Mouse (Mus musculus) B cell, adult 2 months (primary cell): ENCODE results near the gene Fam227a.
A peak's percentile ranks its signal among the peaks of the same experiment; 100 is the strongest.
"Not testable (repeated sequence)": the region's sequence is repeated elsewhere in the genome, so short reads cannot be mapped to it uniquely, and the experiment has no call there.

Experiments used
- DNase-seq, 2 experiments: peaks; one replicate each; pipeline ENCODE4 v3.0.0; 2022

Gene Fam227a

DNA sequence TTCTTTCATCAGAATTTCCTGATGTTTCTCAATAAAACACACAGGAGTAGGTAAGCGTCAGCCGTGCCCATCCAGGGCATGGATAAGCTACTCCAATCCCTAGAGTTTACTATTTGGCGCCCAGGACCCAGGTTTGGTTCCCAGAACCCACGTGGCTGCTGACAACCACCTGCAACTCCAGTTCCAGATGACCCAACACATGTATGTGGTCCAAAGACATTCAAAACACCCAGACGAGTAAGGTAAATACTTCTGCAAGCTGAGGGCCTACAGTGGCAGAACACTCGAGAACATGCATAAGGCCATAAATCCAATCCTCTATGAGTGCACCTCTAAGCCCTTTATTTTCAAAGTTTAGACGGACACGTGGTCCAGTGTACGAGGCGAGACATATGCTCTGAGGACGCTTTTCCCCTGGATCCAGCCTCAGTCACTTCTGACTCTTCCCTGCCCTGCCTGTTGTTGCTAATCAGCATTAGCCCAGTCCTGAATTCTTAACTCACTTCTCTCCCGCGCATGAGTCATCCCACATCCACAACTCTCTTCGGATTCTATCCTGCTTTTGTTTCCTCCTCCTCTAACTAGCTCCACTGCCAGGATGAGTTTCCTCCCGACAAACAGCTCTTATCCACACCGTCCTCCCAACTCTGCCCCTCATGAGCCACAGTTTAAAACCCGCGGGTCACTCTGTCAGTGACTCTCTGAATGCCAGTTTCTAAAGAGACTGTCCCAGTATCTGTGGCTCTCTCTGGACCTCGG is 25.1 kb upstream of the Fam227a start:
- no peak for DNase-seq

DNA sequence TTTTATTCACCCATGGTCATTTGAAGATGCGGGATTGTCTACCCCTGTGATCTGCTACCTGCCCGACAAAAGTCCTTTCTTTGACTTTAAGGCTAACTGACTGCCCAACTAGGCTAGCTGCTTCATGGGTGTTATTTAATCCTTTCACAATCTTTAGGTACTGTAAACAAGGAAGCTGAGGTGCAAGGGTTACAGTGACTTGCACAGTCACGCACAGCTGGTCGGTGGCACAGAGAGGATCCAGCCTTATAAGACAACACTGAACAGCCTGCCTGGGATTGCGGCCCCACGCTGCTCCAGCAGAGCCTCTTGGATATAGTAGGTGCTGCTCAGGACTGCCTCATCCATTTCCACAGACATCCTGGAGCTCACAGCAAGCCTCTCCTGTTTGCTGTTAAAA is 24.4 kb upstream of the Fam227a start:
- DNase-seq = no peak

DNA sequence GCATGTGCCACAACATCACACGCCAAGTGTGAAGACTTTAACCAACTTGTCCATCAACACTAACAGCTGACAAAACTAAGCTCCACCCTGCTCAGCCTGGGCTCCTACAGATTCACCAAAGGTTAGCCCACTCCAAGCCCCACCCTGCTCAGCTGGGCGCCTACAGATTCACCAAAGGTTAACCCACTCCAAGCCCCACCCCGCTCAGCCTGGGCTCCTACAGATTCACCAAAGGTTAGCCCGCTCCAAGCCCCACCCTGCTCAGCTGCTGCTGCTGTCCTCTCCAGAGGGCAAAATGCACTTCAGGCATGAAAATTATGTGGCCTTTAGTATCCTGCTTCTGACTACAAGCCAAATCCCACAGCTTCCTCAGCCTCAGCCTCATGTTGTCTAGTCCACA is 23.2 kb upstream of the Fam227a start:
- no peak for DNase-seq

DNA sequence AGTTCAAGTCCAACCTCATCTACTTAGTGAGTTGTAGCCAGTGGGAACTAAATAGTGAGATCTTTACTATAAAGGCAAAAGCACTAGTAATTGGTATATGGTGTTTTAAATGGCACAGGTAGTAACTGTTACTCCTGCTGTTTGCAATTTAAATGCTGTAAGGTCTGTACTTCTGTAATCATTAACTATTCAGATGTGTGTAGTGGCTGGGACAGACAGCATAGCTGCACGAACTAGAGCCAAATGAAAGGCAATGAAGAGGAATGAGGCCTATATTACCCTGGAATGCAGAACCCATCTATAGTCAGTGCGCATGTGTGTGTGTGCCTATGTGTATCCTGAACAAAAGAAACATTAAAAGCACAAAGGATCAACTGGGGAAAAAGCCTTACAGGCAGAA is 19.2 kb upstream of the Fam227a start:
- no peak for DNase-seq

DNA sequence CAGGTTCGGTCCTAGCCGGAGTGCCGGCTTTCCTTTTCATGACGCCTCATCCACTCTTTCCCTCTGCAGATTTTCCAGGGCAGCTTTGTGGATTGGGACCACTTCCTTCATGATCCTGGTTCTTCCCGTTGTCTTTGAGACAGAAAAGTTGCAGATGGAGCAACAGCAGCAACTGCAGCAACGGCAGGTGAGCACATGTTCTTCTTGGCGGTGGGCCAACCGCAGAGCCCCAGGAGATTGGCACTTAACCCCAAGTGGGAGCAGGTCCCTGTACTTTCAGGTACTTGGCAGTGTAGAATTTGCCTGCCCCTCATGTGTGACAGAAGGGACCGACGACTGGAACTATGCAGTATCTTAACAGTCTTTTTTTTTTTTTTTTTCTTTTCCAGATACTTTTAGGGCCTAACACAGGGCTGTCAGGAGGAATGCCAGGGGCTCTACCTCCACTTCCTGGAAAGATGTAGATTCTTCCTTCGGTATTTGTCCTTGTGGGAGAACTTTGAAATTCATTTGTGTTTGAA is 13.1 kb upstream of the Fam227a start:
- DNase-seq = not testable (repeated sequence)

DNA sequence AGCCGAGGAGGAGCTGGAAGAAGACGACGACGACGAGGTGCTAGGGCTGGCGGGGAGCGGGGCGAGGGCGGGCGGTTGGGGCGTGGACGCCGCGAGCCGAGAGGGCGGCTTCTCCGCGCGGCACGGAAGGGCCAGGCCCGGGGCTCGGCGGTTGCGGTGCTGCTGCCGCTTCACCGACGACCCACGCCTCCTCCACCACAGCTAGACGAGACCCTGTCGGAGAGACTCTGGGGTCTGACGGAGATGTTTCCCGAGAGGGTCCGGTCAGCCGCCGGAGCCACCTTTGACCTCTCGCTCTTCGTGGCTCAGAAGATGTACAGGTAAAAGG is 12.2 kb upstream of the Fam227a start:
- no peak for DNase-seq

DNA sequence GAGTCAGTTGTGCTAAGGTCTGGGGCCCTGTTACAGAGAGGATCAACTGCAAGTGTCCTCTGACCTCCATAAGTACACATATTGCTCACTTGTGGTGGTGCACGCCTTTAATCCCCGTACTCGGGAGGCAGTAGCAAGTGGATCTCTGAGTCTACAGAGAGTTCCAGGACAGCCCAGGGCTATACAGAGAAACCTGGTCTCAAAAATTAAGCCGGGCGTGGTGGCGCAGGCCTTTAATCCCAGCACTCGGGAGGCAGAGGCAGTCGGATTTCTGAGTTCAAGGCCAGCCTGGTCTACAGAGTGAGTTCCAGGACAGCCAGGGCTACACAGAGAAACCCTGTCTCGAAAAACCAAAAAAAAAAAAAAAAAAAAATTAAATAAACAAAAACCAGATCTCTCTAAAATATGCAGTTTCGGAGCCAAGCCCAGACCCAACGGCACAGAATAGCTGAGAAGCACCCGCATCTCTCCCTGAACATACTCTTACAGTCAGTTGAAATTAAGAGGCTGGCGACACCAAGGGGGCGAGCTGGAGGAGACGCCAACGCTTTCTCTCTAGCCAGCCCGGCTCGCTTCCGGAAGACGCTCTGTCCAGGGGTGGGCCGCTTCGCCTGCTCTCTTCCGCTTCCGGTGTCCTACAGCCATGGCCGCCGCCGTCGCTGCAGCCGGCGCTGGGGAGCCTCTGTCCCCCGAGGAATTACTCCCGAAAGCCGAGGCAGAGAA is 11.7 kb upstream of the Fam227a start, which contains the start of gene Tomm22:
TSS of gene Tomm22 (plus strand) at position 613 of the 723 bp plus-strand sequence.
- peak; percentile 91 to 93 for DNase-seq

DNA sequence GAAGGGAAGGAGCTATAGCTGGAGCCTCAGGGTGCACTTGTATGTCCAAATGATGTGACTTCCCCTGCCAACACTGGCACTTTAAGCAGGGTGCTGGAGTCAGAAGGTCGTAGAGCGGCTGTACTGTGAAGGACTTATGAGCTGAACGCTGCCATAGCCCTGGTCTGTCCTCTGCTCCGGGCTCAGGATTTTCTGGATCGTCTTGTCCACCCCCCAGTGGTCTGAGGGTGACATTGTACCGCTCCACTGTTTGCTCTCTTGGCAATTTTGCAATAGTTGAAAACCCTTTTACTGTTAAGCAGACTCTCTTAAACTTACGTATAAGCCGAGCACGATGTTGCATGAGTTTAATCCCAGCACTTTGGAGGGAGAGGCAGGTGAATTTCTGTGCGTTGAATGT is 10.4 kb upstream of the Fam227a start:
- DNase-seq = no peak

DNA sequence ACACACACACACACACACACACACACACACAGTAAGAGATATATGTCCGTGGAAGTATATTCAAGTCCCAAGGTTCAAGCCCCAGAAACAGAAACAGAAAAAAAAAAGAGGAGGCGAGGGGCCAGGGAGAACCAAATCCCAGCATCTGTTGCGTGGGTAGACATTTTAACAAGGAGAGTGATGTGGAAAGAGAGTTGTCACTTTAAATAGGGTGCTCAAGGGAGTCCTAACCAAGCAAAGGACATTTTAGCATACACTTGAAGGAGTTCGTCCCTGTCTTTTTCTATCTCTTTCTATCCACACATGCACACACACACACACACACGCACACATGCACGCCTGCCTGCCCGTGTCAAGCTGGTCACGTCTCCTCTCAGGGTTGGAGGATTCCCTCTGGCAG is 5.9 kb upstream of the Fam227a start:
- no peak for DNase-seq

DNA sequence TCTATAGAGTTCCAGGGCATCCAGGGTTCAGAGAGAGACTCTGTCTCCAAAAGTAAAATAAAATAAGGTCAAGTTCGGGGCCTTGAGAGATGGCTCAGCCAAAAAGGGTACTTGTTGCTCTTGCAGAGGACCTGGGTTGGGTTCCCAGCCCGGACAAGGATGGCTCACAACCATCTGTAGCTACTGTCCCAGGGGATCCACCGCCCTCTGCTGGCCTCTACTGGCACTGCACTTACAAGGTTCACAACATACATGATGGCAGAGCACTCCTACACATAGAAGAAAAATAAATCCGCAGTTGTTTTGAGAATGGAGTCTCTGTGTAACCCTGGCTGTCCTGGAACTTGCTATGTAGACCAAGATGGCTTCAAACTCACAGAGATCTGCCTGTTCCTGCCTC is 3.1 kb upstream of the Fam227a start:
- DNase-seq = peak; percentile 80 to 83

DNA sequence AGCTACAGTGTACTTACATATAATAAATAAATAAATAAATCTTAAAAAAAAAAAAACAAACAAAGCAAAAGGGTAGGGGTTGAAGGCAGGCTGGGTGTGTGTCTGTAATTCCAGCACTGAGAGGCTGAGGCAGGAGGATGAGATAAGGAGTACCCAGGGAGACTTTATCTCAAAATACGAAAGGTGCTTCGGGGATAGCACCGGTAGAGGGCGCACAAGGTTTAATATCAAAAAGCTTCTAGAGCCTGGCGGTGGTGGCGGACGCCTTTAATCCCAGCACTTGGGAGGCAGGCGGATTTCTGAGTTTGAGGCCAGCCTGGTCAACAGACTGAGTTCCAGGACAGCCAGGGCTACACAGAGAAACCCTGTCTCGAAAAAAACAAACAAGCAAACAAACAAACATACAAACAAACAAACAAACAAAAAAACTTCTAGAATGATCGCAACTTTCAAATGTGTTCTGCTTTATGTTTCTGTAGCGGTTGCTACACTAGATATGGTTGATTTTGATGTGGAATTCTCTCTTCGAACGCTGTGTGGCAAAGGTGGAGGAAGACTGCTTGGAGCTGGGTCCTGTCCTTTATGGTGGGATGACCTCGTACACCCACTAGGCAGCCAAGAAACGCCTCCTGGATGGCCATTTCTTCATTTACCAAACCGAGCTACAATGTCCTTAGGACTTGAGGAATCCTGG is 772 bp downstream of the Fam227a start:
- DNase-seq = peak; percentile 89 to 92

DNA sequence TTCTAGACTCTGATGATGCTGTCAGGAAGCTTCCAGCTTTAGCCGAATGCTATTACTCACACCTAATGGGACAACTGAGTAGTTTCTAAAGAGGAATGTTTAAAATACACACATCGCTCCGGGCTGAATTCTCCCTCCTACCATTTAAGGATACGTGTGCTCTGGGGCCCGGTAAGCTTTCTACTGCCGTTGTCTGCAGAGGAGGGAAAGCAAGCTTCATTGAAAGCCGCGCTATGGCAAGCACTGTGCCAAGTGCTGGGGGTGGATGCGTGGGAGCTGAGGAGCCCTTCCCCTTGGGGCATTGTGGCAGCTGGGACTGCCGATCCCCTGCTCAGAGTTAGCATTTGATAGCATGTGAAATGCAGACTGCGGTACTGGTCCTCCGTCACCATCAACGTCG is 2.3 kb downstream of the Fam227a start:
- no peak for DNase-seq

DNA sequence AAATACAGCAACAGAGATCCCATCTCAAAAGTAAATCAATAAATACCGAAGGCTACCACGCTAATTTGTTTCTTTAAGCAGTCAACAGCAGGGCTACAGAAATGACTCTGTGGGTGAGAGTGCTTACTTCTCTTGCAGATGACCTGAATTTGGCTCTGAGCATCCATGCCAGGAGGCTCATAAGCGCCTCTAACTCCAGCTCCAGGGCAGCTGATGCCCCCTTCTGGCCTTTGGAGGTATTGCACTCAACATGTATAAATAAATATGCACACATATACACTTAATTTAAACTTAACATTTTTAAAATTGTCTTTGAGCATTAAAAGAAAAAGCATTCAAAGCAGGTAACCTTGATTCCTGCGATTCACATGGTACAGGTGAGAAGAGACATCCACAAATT is 7.3 kb downstream of the Fam227a start:
- peak; percentile 56 to 57 for DNase-seq

DNA sequence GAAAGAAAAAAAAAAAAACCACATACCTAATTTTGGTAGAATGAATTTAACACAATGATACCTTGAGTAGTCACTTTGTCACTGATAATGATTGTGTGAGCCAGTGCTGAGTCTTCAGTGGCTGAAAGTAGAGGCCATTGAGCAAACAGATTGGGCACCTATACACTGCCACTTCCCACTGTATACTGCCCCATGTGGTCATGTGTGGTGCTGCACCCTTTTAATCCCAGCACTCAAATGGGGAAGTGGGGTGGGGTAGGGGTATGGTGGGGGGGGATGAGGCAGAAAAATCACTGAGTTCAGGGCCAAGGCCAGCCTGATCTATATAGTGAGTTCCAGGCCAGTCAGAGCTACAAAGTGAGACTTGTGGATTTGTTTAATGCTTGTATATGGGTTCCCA is 8.2 kb downstream of the Fam227a start:
- peak; percentile 82 to 86 for DNase-seq

DNA sequence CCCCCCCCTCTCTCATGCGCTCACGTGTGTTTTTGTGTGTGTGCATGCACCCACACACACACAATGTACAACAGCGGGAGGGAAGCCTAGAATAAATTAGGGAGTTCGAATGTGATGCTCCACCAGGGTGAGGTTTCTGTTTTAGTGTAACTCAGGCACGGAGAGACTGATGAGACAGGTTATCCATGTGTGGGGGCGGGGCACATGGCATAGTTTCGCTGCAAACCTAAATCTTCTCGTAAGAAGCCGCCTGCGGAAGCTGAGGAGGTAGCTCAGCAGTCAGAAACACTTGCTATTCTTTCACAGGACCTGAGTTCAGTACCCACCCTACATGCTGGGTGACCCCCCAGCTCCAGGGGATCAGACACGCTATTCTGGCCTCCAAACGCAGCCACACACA is 10.6 kb downstream of the Fam227a start:
- DNase-seq = no peak

DNA sequence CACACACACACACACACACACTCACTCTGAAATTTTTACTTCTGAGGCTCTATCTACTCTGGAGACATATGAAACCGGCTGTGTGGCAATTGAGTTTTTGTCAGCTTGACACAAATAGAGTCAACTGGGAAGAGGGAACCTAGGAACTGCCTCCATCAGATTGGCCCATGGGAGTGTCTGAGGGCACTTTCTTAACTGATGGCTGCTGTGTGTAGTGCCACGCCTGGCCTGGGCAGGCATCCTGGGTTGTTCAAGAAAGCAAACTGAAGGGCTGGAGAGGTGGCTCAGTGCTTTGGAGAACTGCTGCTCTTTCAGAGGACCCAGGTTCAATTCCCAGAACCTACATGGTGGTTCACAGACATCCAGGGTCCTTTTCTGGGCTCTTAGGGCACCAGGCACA is 13.3 kb downstream of the Fam227a start:
- no peak for DNase-seq

DNA sequence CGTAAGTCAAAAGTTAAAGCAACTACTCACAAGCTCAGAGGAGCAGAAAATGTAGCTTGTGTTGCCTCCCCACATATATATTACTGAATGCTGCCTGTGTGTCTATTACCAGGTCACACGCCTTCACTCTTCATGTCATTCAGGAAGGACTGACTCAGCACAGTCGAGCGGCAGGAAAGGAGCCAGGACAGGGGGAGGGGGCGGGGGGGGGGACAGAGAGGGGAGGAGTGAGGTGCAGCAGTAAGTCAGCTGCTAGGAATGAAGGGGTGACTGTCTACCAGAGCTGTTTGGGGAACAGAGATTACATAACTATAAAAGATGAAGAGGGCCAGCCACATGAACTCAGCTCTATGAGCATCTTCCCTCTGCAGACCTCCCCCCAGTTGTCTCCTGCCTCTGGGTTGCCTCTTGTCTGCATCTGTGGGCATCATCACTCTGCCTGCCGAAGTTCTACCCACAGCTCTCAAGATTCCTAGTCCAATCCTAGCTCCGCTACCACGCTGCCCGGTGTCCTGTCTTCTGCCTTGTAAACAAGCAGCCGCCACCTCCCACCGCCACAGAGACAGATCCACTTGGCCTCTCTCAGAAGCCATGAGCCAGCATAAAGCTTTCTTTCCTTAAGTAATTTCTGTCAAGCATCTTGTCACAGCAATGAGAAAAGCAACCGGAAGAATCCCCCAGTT is 17.5 kb downstream of the Fam227a start:
- DNase-seq = no peak

DNA sequence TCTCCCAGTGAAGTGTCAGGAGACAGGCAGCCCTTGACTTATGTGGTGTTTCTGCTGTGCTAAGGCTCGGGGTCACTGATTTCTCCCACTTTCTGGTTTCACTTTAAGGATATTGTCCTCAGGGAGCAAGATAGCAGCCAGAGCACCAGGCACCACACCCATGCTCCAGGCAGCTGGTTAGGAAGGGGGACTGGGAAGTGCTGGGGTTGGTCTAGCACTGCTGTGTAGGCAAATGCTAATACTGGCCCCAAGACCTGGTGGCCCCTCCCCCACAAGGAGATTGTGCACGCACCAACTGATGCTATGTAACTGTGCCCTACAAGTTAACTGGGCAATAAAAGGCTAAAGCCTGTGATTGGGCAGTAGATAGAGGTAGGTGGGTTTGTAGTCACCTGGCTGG is 28.3 kb downstream of the Fam227a start:
- no peak for DNase-seq

DNA sequence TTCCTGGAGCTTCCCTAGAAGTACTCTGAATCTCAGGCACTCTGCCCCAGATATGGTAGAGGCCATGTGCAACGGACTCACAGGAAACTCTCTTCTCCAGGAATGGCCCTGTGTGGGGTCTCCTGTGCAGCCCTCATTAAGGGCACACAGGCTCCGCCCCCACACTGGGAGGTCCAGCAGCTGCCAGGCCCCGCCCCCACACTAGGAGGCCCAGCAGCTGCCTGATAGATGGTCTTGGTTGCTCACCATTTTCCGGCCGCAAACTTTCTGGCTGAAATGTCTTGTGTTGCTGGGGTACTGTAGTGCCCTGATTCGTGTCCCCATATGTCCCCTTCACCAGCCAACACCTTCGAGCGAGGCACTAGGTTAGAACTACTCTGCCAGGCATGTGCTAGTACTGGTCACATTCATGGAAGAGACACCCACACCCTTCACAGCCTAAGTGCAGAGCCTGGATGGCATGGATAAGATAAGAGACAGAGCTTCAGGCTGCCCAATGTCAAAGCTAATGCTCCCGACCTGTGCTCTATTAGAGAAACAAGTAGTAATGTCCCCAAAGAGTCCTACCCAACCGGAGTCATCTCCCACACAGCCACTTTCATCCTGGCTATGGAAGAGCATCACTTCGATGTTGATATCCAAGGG is 38.9 kb downstream of the Fam227a start:
- no peak for DNase-seq

DNA sequence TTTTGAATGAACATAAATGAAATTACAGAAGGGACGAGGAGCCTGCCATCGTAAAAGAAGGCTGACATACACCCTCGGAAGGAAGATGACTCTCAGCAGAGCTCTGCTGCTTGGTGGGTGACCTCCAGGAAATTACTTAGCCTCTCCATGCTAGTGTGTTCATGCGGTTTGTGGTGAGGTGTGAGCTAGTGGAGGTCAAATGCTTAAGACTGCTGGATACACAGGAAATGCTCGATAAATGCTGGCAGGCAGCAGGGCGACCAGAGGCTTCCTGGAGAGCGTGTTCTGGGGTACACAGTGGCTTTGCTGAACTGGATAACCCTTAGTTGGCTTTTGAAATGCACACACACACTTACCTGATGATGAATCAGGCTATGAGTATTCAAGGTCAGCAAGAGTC is 40.3 kb downstream of the Fam227a start:
- no peak for DNase-seq

DNA sequence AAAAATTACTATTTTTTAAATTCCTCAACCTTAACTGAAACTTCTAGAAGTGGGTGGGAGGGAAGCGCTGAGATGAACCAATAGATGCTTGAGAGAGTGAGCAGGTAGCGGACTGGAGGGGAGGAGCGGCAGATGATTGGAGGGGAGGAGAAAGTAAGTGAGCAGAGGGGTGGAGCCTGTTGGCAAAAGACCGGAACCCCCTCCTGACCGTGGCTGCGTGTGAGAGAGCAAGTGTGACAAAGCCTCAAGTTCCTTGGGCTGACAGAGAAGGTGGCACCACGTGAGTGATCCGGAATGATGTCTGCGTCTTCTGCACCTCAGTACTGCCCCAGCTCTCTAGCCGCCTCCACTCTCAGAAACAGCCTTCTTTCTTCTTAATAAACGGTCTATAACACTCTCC is 41.6 kb downstream of the Fam227a start:
- DNase-seq = no peak

DNA sequence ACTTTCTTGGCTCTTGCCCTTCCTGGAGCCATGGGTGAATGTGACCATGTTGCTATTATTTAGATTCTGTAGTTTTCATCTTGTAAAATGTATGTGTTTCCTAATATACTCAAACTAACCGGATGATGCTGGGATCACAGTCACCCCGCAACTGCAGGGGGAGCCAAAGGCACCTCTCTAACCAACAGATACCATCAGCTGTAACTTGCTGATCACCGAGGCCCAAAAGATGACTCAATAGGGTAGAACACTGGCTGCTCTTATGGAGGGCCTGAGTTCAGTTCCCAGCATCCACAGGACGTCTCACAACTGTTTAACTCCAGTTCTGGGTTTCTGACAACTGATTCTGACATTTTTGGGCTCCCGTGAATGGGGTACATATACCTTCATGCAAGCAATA is 42.0 kb downstream of the Fam227a start:
- DNase-seq = no peak

DNA sequence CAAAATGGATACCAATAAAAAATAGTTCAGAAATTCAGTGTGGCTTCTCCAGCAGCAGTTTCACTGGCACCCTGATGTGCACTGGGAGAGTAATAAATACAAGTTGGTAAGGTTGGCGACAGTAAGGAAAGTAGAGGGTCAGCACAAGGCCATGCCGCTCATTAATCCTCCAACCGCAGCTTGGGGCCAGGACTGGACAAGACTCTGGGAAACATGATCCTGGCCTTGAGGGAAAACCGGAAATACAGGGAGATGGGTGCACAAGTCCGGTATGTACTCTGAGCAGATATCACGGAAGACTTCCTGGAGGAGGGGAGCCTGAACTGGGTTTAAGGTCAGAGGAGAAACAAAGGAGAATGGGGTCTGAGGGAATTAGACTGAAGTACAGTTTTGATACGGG is 43.3 kb downstream of the Fam227a start:
- no peak for DNase-seq
